Mouse (Mus musculus) spleen, postnatal 4 days (tissue): ENCODE data around the gene Stard3.

Experiments used
- DNase-seq, 2 experiments: peaks; one replicate each; pipeline ENCODE4 v3.0.0; 2022; ENCODE audit warnings: low spot score in 2 of 2

The Stard3 gene

GRCm38 (mm10) chr11:98329081-98329959, 28.8 kb upstream of the Stard3 start, which contains the start of gene Neurod2:
Gene Neurod2, minus strand, starts transcription at chr11:98329648.
- no peak for DNase-seq

- DNase-seq: no peak
Observed at GRCm38 (mm10) chr11:98329960-98330744, 28.0 kb upstream of the Stard3 start.

- DNase-seq: no peak
Observed at GRCm38 (mm10) chr11:98330745-98331204, 27.4 kb upstream of the Stard3 start.

GRCm38 (mm10) chr11:98331401-98331800, 26.8 kb upstream of the Stard3 start:
- DNase-seq: no peak

- no peak for DNase-seq
Observed at GRCm38 (mm10) chr11:98332186-98332585, 26.0 kb upstream of the Stard3 start.

- DNase-seq: no peak
Observed at GRCm38 (mm10) chr11:98332841-98333240, 25.3 kb upstream of the Stard3 start.

GRCm38 (mm10) chr11:98333263-98333696, 24.9 kb upstream of the Stard3 start:
- peak in 1 of 2 experiments; percentile 54 for DNase-seq

- peak in 1 of 2 experiments; percentile 63 for DNase-seq
Observed at GRCm38 (mm10) chr11:98333981-98334741, 24.0 kb upstream of the Stard3 start.

- DNase-seq: peak in 1 of 2 experiments; percentile 56
Observed at GRCm38 (mm10) chr11:98335250-98335649, 22.9 kb upstream of the Stard3 start.

- no peak for DNase-seq
Observed at GRCm38 (mm10) chr11:98336245-98337107, 21.7 kb upstream of the Stard3 start.

GRCm38 (mm10) chr11:98338507-98338961, 19.6 kb upstream of the Stard3 start:
- DNase-seq: no peak

GRCm38 (mm10) chr11:98339071-98339501, 19.1 kb upstream of the Stard3 start:
- DNase-seq: no peak

GRCm38 (mm10) chr11:98339679-98340287, 18.4 kb upstream of the Stard3 start:
- DNase-seq: peak in 1 of 2 experiments; percentile 42

GRCm38 (mm10) chr11:98340597-98340996, 17.6 kb upstream of the Stard3 start:
- DNase-seq: no peak

GRCm38 (mm10) chr11:98341174-98341573, 17.0 kb upstream of the Stard3 start:
- no peak for DNase-seq

- peak; percentile 85 to 98 for DNase-seq
Observed at GRCm38 (mm10) chr11:98342000-98342945, 15.9 kb upstream of the Stard3 start.

GRCm38 (mm10) chr11:98345253-98345652, 12.9 kb upstream of the Stard3 start:
- peak; percentile 76 to 92 for DNase-seq

- DNase-seq: no peak
Observed at GRCm38 (mm10) chr11:98346168-98346567, 12.0 kb upstream of the Stard3 start.
